Mouse (Mus musculus) kidney, postnatal 36 days (tissue): ENCODE data around the gene Tenm3.

Experiments used
- DNase-seq, 2 experiments: peaks; one replicate each; pipeline ENCODE4 v3.0.0; 2021 to 2022; ENCODE audit warnings: mixed read lengths in 2 of 2

Tenm3 gene

GRCm38 (mm10) chr8:48843931-48844285 is at the start of gene Tenm3:
Tenm3 (minus strand) TSS chr8:48843951.
- DNase-seq = no peak

DNA sequence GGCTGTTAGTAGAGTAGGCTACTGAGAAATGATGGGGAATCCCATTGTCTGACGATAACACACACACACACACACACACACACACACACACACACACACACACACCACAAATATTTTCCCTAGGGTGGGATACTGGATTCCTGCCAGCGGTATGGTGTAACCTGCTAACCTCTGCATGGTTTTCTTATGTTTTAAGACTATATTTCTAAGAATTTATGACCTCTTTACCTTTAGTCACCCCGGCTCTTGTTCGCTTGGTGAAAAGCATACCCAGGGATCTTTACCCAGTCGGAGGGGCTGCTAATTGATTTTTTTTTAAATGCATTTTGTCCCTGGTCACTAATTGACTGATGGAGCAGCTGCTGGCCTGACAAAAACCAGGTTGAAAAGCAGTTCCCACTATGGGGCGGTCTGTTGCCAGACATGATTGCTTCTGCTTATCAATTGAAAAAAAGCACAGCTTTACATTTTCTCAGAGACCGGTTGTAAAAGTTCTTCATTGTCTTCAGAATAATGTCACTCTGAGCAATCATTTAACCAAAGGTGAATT is 46.5 kb upstream of the Tenm3 start:
- DNase-seq = no peak

GRCm38 (mm10) chr8:48884270-48884669 is 40.5 kb upstream of the Tenm3 start:
- no peak for DNase-seq

- no peak for DNase-seq
Observed at GRCm38 (mm10) chr8:48880585-48880984, 36.8 kb upstream of the Tenm3 start.

- DNase-seq = no peak
Observed at GRCm38 (mm10) chr8:48865972-48866371, 22.2 kb upstream of the Tenm3 start.

GRCm38 (mm10) chr8:48865485-48865884 is 21.7 kb upstream of the Tenm3 start:
- DNase-seq = peak; percentile 12 to 43

GRCm38 (mm10) chr8:48850223-48851010 is 6.7 kb upstream of the Tenm3 start:
- no peak for DNase-seq

- DNase-seq = no peak
Observed at GRCm38 (mm10) chr8:48849091-48849616, 5.4 kb upstream of the Tenm3 start.

- peak; percentile 17 to 33 for DNase-seq
Observed at GRCm38 (mm10) chr8:48844961-48845360, 1.2 kb upstream of the Tenm3 start.

GRCm38 (mm10) chr8:48844370-48844905 is 687 bp upstream of the Tenm3 start:
- peak; percentile 43 to 63 for DNase-seq

- peak; percentile 23 to 55 for DNase-seq
Observed at GRCm38 (mm10) chr8:48842991-48843930, 490 bp downstream of the Tenm3 start.

GRCm38 (mm10) chr8:48842516-48842990 is 1.2 kb downstream of the Tenm3 start:
- peak in 1 of 2 experiments; percentile 17 for DNase-seq

- no peak for DNase-seq
Observed at GRCm38 (mm10) chr8:48842035-48842434, 1.7 kb downstream of the Tenm3 start.

DNA sequence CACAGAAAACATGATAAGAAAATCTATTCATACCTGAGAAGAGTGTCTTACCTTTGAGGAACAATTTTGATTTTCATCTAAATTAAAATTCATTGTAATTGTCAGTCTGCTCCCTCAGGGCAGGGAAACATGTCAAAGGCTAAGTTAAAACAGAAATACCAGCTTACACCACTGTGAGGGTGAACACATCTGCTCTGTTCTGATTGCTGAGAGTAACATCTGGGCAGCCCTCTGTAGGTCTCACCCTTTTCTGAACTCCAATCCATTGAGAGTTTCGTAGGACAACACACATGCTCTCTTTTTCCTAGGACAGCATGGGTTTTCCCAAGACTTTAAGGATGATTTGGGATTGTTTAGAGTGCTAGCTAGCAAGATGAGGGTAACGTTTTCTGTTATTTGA is 8.0 kb downstream of the Tenm3 start:
- DNase-seq = no peak

DNA sequence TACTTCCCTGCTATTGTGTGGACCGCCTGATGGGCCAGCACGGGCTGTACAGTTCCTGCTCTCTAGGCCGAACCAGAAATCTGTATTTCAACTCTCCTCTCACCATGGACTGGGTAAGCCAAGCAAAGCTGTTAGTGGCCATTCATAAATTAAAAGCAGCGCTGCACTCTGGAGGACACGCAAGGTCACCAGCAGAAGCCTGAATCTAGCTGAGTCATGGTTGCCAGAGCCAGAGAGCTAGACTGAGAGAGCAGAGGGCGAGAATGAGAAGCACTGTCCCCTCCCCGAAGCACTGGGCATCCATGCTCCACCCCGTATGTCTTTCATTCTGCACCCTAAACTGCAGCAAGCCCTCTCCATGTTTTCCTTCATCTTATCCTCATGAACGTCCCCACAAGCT is 16.3 kb downstream of the Tenm3 start:
- peak; percentile 12 to 24 for DNase-seq

DNA sequence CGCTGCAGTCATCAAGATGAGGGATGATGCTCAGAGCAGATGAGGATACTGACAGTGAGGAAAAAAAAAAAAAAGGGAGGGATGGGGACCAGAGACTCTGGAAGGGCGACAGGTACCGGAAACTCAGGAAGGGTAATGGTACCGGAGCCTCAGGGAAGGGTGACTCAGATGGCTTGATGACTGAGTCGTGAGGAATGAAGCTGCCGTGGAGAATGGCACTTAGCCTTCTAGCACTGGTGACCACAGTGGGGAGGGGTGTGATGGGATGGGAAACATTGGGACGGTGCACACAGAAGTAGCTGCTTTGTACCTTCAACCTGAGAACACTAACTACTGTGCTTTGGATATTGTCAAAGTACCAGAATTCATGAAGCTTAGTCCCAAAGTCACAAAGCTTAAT is 18.1 kb downstream of the Tenm3 start:
- no peak for DNase-seq

- no peak for DNase-seq
Observed at GRCm38 (mm10) chr8:48822291-48822690, 21.5 kb downstream of the Tenm3 start.

DNA sequence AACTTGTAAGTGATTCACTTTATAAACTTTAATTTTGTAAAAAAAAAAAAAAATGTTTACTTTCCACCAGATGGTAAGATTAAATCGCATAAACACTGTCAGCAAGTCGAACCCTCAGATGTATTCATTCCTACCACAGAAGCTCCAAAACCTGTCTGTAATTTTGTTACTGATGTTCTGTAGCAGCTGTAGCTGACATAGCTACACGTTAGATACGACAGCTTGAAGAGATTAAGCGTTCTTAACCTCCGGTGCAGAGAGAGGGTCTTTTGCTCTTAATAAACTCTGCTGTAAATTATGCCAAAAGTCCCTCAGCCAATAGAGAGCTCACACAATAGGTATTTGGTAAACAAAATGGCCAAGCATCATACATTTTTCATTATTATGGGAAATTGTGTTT is 23.8 kb downstream of the Tenm3 start:
- DNase-seq = no peak

DNA sequence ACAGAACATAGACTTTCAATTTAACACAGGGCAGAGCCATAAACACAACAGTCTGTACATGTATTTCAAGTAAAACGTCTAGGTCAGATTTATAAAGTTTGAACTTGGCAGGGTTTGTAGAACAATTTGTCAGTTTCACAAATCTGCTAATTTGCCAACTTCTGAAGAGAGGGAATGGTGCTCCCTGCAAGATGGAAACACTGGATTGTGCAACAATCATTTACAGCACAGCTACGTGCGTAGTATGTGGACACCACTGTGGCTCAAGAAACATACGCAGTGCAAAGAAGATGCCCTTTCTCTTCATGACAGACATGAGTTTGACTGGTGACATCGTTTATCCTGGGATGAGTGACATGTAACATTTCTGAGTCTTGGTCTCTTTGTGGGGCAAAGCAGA is 24.4 kb downstream of the Tenm3 start:
- DNase-seq = no peak

DNA sequence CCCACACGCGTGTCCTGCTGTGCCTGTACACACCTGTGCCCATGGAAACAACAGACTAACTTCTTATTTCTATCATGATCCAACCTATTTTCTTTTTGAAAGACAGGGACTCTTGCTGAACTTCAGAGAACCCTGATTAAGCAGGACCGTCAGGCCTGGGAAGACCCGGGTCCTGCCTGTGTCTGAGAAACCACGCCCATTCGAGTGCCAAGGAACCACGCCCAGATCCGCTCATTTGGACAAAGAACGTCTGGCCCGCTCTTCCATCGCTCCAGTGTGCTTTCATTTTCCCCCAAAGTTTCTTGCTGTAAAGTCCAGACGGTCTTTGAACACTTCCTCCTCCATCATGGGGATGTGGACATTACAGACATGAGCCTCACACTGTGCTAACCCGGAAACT is 26.8 kb downstream of the Tenm3 start:
- DNase-seq = peak in 1 of 2 experiments; percentile 5

DNA sequence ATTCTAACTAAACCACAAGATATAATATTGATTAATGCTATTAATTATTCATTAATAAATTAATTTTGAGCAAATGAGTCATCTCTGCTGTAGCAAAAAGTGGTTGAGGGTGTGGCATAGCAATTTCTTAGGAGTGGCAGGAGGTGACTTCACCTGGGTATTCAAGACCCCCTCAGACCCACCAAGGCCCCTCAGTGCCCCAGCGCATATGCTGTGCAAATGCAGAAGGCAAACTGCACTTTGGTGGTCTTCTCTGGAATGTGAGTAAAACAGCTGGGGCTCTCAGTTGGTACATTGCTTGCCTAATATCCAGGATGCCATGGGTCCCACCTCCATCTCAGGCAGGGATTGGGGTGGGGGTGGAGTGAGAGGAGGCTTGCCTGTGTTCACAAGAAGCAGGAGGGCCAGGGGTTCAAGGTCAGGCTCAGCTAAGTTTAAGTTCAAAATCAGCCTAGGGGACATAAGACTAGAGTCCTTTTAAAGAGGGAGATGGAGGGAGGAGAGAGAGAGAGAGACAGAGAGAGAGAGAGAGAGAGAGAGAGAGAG is 31.5 kb downstream of the Tenm3 start:
- DNase-seq = no peak

DNA sequence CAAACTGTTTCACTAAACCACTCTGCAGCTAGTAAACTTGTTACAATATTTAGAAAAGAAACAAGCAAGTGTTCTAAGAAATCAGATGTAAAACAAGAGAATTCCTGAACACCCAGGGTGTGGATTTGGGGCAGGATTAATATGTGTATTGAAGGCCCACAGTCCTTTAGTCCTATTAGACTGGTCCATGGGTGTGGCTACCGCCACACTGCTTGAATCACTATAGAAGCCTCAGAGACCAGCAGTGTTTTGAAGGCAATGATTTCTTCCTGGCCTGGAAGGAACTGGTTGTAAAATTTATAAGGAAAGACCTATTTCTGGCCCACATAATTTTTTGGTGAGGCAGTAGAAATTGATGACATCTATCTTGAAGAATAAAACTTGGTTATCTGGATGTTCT is 33.1 kb downstream of the Tenm3 start:
- no peak for DNase-seq

GRCm38 (mm10) chr8:48809104-48809503 is 34.6 kb downstream of the Tenm3 start:
- no peak for DNase-seq
